Mouse (Mus musculus) intestine, postnatal 0 days (tissue): ENCODE data around the gene S100a4. TPM values are rescaled to one million over a fixed set of nuclear protein-coding genes. Genes with fewer than 3 reads are reported as not detected.
A peak's percentile ranks its signal among the peaks of the same experiment; 100 is the strongest.

Experiments
- ATAC-seq: fragments of 200-750 bp; cut with Nextera tagmentation; 2 replicates; pipeline ENCODE4 v1.8.0; 2017; ENCODE audit warnings: mild to moderate bottlenecking, moderate TSS enrichment, moderate library complexity
- H3K27ac ChIP-seq: fragments of 300-500 bp; sonication (generic); 2 replicates; pipeline ENCODE4 v1.5.1; 2014; ENCODE audit warnings: mild to moderate bottlenecking, low read depth, low read length, moderate library complexity
- H3K27me3 ChIP-seq: fragments of 300-500 bp; sonication (generic); replicated peaks from 2 replicates; pipeline ENCODE4 v1.6.1; 2014; ENCODE audit warnings: low read length, mixed read lengths; ENCODE audit not compliant: control insufficient read depth, insufficient read depth
- H3K36me3 ChIP-seq: fragments of 300-500 bp; sonication (generic); 2 replicates; pipeline ENCODE4 v1.6.1; 2014; ENCODE audit warnings: mild to moderate bottlenecking, moderate library complexity; ENCODE audit not compliant: control insufficient read depth, insufficient read depth
- H3K4me1 ChIP-seq: fragments of 300-500 bp; sonication (generic); replicated peaks from 2 replicates; pipeline ENCODE4 v1.6.1; 2014; ENCODE audit warnings: antibody characterized with exemption, low read length, mixed read lengths; ENCODE audit not compliant: control insufficient read depth, insufficient read depth
- H3K4me2 ChIP-seq: fragments of 300-500 bp; sonication (generic); replicated peaks from 2 replicates; pipeline ENCODE4 v1.6.1; 2014; ENCODE audit warnings: low read depth, mild to moderate bottlenecking, moderate library complexity
- H3K4me3 ChIP-seq: fragments of 300-500 bp; sonication (generic); 2 replicates; pipeline ENCODE4 v1.5.1; 2014; ENCODE audit warnings: low read depth, low read length
- H3K9ac ChIP-seq: fragments of 300-500 bp; sonication (generic); 2 replicates; pipeline ENCODE4 v1.6.1; 2014; ENCODE audit warnings: mild to moderate bottlenecking, low read depth, low read length
- H3K9me3 ChIP-seq: fragments of 300-500 bp; sonication (generic); 2 replicates; pipeline ENCODE4 v1.6.1; 2016; ENCODE audit warnings: mixed run types; ENCODE audit not compliant: control insufficient read depth
- CTCF ChIP-seq: sonication (generic); IDR thresholded peaks from 2 replicates; pipeline ENCODE4 v1.5.1; 2016; ENCODE audit warnings: low read depth, mild to moderate bottlenecking, control low read depth, antibody characterized with exemption, moderate library complexity
- WGBS: fragments of 180-500 bp; shearing (Covaris S2); extraction: QIAGEN DNeasy Blood & Tissue Kit; methylation state at CpG from one replicate; pipeline ENCODE4 v1.1.7; 2014; 5-methylcytosine and 5-hydroxymethylcytosine counted together
- polyA plus RNA-seq: library from polyadenylated mRNA; unstranded; fragments of >200 nt; fragmentation: Nextera tagmentation; extraction: Ambion mirVana; gene quantifications from 2 replicates; pipeline ENCODE4 v1.2.1, GENCODE M21; 2015

Gene S100a4
- polyA plus RNA-seq, 1 experiment from 2014 or later, result 8.6 TPM

DNA sequence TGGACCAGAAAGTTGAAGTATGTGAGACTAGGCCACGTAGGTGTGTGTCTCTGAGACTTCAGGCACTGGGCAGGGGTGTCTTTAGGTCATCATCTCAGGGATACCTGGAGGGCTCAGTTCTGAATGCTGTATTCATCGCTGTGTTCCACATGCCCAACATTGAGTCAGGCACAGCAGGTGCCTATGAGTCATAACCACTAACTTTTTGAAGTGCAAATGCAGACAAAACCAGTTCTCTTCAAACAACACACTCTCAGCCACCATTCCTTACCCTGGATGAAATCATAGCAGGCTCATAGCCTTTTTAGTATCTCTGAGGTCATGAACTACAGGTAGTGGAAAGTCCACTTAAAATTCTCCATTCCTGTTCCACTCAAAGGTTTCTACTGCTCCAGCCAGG lies 25.7 kb downstream of the S100a4 start:
- Histone ChIP-seq H3K9me3 (no peaks in the 10 kb centered on the region), H3K27ac (no peak overlapping the region), H3K9ac (no peak overlapping the region), H3K27me3 (no peaks in the 10 kb centered on the region), H3K4me3 (no peak overlapping the region), H3K4me1 (0 out of 2 replicates have a peak, but pooled peaks cover 5% of the 10 kb centered on the region), H3K36me3 (no peaks in the 10 kb centered on the region), H3K4me2 (no peak overlapping the region)
- WGBS, result 82% methylated on average over 2 of the region's 2 CpGs
- TF ChIP-seq CTCF, result no peak
- no peak for ATAC-seq

DNA sequence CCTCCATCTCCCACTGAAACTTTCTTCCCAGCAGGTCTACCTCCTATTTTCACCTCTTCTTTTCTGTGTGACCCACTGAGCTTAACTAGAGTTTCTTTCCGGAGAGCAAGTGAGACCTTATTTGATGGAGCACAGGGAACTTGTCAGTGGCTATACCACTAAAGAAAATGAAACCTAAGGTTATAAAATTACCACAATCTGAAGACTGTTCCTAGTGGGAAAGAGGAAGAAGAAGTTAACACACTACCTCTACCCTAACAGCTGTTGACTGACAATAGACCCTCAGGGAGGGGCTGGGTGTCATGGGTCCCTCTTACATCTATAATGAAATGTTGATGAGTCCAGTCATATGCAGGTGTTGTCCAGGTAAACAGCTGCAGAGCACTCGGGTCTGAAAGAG lies 28.4 kb downstream of the S100a4 start:
- no peak overlapping the region for H3K4me3 ChIP-seq
- no peaks in the 10 kb centered on the region for H3K27me3 ChIP-seq
- H3K36me3 ChIP-seq, result no peaks in the 10 kb centered on the region
- no peak for ATAC-seq
- no peaks in the 10 kb centered on the region for H3K9me3 ChIP-seq
- H3K4me2 ChIP-seq, result no peak overlapping the region
- no peak overlapping the region for H3K27ac ChIP-seq
- H3K9ac ChIP-seq, result no peak overlapping the region
- no peak for TF ChIP-seq CTCF
- H3K4me1 ChIP-seq, result no peaks in the 10 kb centered on the region
- 80% methylated on average over 2 of the region's 2 CpGs for WGBS

DNA sequence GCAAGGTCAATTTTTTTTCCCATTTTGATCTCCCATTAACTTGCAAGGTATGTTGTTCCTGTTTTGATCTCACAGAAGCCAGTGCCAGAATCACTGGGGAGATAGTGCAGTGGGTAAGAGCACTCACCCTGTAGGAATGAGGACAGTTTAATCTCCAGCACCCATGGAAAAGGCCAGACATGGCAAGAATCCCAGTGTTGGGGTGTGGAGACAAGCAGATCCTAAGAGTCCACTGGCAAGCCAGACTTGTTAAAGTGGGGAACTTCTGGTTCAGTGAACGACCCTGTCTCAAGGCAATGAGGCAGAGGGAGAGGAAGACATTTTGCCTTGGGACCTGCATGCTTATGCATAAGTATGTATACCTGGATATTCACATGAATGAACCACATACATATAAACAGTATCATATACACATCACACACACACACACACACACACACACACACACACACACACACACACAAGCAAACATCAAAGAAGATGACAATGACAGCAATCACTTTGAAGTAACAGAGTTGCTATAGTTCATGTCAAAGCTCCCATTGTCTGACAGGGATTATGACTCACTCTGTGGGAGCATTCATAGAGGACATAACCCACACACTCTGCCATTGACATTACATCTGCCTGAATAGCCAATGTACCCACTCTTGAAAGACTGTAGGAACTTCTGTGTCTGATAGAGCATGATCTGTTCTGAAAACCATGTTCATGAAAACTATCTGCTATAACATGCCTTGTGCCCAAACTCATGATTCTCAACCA lies 35.1 kb downstream of the S100a4 start:
- Histone ChIP-seq H3K4me1 (no peaks in the 10 kb centered on the region), H3K9ac (no peak overlapping the region), H3K36me3 (no peaks in the 10 kb centered on the region), H3K27me3 (no peaks in the 10 kb centered on the region), H3K4me3 (no peak overlapping the region), H3K27ac (no peak overlapping the region), H3K9me3 (no peaks in the 10 kb centered on the region), H3K4me2 (no peak overlapping the region)
- no peak for TF ChIP-seq CTCF
- 38% methylated on average over 1 of the region's 1 CpGs for WGBS
- no peak for ATAC-seq

DNA sequence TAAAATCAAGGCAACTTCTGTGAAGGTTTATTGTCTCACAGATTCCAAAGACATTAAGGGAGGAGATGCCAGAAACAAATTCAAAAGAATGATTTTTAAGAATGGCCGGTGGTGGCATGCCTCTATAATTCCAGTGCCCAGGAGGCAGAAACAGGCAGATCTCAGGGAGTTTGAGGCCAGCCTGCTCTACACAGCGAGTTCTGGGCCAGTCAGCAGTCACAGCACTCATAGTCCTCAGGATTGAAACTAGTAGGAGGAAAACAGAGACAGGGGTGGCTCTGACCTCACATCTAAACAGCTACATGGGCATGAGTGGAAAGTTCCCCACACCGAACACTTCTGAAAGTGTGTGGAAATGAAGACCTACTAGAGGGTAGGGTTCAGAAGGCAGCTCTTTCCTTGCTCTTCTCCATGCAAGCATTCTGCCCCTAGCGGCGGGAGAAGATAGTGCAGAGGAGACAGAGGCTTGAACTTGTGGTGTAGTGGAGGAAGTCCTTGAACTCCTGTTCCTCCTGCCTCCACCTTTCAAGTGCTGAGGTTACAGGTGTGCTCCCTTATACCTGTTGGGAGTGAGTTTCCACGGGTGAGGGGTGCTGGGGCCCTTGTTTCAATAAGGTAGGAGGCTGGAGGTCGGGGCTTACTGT lies 36.1 kb downstream of the S100a4 start:
- Histone ChIP-seq H3K4me2 (no peak overlapping the region), H3K4me3 (no peak overlapping the region), H3K27ac (no peak overlapping the region), H3K27me3 (no peaks in the 10 kb centered on the region), H3K4me1 (no peaks in the 10 kb centered on the region), H3K36me3 (no peaks in the 10 kb centered on the region), H3K9ac (no peak overlapping the region), H3K9me3 (no peaks in the 10 kb centered on the region)
- peak; percentile 82 for TF ChIP-seq CTCF
- 57% methylated on average over 7 of the region's 7 CpGs for WGBS
- ATAC-seq, result no peak

DNA sequence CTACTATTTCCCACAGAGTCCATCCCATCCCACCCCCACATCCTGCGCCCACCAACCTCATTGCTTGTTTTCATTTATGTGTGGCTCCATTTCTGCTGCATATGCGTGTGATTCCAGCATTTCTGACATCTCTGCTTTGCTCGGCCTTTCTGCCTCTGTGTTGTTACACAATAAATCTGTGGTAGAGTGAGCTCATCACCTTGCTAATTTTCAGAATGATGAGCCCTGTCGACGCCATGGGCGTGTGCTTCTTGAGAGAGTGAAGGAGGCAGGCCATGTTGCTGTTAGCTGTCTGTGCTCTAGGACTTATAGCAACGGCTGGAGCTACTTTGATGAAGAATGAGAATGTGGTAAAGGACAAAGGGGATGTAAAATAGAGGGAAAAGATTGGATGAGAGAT lies 37.4 kb downstream of the S100a4 start:
- H3K9me3 ChIP-seq, result no peaks in the 10 kb centered on the region
- H3K9ac ChIP-seq, result no peak overlapping the region
- H3K27ac ChIP-seq, result no peak overlapping the region
- no peak overlapping the region for H3K4me3 ChIP-seq
- no peaks in the 10 kb centered on the region for H3K4me1 ChIP-seq
- no peak overlapping the region for H3K4me2 ChIP-seq
- no peak for TF ChIP-seq CTCF
- H3K36me3 ChIP-seq, result no peaks in the 10 kb centered on the region
- ATAC-seq, result no peak
- no peaks in the 10 kb centered on the region for H3K27me3 ChIP-seq
- 87% methylated on average over 7 of the region's 7 CpGs for WGBS

DNA sequence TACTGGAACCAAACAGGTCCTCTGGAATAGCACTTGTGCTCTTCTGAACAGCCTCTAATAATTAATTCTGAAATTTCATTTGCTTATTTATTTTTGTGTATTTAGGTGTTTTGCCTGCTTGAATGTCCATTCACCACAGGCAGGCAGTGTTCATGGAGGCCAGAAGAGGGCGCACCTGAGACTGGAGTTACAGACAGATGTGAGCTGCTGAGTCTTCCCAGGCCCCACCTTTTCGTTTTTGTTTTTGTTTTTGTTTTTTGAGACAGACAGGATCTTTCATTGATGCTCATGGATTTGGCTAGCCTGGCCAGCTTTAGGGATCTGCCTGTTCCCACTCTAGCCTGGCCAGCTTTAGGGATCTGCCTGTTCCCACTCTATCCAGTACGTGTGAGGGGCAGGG lies 40.6 kb downstream of the S100a4 start:
- Histone ChIP-seq H3K36me3 (no peaks in the 10 kb centered on the region), H3K27me3 (no peaks in the 10 kb centered on the region), H3K4me3 (no peak overlapping the region), H3K4me2 (no peak overlapping the region), H3K9me3 (no peaks in the 10 kb centered on the region), H3K4me1 (no peaks in the 10 kb centered on the region), H3K9ac (no peak overlapping the region), H3K27ac (no peak overlapping the region)
- no peak for ATAC-seq
- TF ChIP-seq CTCF, result peak; percentile 77
- 41% methylated on average over 3 of the region's 3 CpGs for WGBS
